Mouse (Mus musculus): ENCODE data around the gene BC034090. TPM values are rescaled to one million over a fixed set of nuclear protein-coding genes. Genes with fewer than 3 reads are reported as not detected.
"Not testable (repeated sequence)": the region's sequence is repeated elsewhere in the genome, so short reads cannot be mapped to it uniquely, and the experiment has no call there.

Gene BC034090
- 1 to 10 TPM; 7.9 to 8.2 TPM for total RNA-seq (2021)
- long read RNA-seq, experiment 1, partial matches to known transcripts: 0 of 4 reads
- long read RNA-seq, experiment 1, other reads (novel, unspliced or antisense): 2 of 4 reads
- long read RNA-seq, experiment 2, full-length matches to known transcripts: 1 of 1 reads
- long read RNA-seq, experiment 2, partial matches to known transcripts: 0 of 1 reads
- long read RNA-seq, experiment 2, other reads (novel, unspliced or antisense): 0 of 1 reads

GRCm38 (mm10) chr1:155243797-155244770, at the start of gene BC034090:
Gene BC034090 (minus strand): TSS chr1:155244444.
- DNase-seq (ENCODE audit: low spot score in 2 of 2): peak in 1 of 2 experiments; percentile 8
- TF ChIP-seq CTCF (conservative IDR thresholded peaks at IDR 0.05): no peak
- Histone ChIP-seq H3K27ac (peak within 1 kb of the TSS; percentile 83), H3K4me3 (peak within 1 kb of the TSS; percentile 54)

GRCm38 (mm10) chr1:155293446-155293845, 49.2 kb upstream of the BC034090 start:
- DNase-seq (ENCODE audit: low spot score in 2 of 2): peak; percentile 68 to 78
- Histone ChIP-seq H3K4me3 (no peak overlapping the region), H3K27ac (no peak overlapping the region)
- TF ChIP-seq CTCF (conservative IDR thresholded peaks at IDR 0.05): peak; percentile 90

- no peak for DNase-seq (ENCODE audit: low spot score in 2 of 2)
- H3K27ac ChIP-seq: no peak overlapping the region
- no peak for TF ChIP-seq CTCF (conservative IDR thresholded peaks at IDR 0.05)
- H3K4me3 ChIP-seq: no peak overlapping the region
Observed at GRCm38 (mm10) chr1:155289411-155289810, 45.2 kb upstream of the BC034090 start.

DNA sequence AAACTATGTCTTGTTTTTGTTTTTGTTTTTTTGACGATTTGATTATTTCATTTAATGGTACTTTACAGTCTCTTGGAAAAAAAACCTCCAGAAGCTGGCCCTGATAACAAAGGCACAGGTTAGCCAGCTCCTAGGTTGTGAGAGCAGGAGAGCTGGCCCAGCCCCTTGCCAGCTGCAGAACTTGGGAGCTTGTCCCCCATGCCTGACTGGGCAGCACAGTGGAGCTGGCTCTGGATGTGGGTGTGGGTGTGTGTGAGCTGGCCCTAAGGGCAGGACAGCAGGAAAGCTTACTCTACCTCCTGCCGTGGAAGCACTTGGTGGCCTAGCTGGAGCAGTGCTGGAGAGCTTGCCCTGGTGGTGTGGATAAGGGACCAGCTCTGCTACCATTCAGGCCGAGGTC, 43.8 kb upstream of the BC034090 start:
- Histone ChIP-seq H3K4me3 (no peak overlapping the region), H3K27ac (no peak overlapping the region)
- TF ChIP-seq CTCF (conservative IDR thresholded peaks at IDR 0.05): no peak
- no peak for DNase-seq (ENCODE audit: low spot score in 2 of 2)

DNA sequence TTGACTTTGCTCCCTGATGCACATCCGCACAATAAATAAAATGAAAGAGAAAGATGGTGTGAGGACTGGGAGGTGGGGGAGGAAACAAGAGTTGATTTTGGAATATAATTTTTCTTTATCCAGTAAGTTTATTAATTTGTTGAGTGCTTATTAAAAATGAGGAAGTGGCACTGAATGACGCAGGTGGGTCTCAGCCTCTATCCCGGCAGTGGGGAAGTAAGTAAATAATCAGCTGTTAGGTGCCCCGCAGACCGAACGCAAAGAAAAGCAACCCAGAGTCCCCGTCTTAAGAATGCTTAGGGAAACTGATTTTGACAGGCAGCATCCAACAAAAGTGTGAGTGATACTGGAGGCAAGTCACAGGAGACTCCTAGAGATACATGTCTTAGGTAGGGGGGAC, 39.6 kb upstream of the BC034090 start:
- no peak overlapping the region for H3K4me3 ChIP-seq
- TF ChIP-seq CTCF (conservative IDR thresholded peaks at IDR 0.05): no peak
- DNase-seq (ENCODE audit: low spot score in 2 of 2): no peak
- H3K27ac ChIP-seq: no peak overlapping the region

GRCm38 (mm10) chr1:155281003-155281793, 37.0 kb upstream of the BC034090 start:
- peak; percentile 76 to 83 for DNase-seq (ENCODE audit: low spot score in 2 of 2)
- Histone ChIP-seq H3K4me3 (no peak overlapping the region), H3K27ac (peak overlapping the region; percentile 71)
- peak; percentile 94 for TF ChIP-seq CTCF (conservative IDR thresholded peaks at IDR 0.05)

DNA sequence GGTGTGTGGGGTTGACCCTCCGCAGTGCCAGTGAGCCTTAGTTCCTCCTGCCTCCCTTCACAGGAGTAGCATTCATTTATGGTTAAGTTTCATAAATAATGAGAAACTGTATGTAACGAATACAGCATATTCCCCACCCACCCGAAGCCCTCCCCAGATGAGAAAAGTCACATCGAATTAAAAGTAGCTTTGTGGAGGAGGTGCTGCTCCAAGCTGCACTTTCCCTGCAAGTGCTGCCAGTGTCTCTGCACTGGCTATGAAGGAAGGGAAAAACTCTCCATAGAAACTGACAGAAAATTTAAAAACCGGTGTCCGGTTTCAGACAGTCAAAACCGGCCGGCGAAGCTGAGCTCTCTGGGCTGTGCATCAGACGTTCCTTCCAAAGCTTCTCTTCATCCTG, 36.1 kb upstream of the BC034090 start:
- DNase-seq (ENCODE audit: low spot score in 2 of 2): no peak
- peak overlapping the region; percentile 71 for H3K27ac ChIP-seq
- no peak overlapping the region for H3K4me3 ChIP-seq
- TF ChIP-seq CTCF (conservative IDR thresholded peaks at IDR 0.05): no peak

- no peak for DNase-seq (ENCODE audit: low spot score in 2 of 2)
- no peak for TF ChIP-seq CTCF (conservative IDR thresholded peaks at IDR 0.05)
- Histone ChIP-seq H3K4me3 (no peak overlapping the region), H3K27ac (no peak overlapping the region)
Observed at GRCm38 (mm10) chr1:155276381-155277033, 32.3 kb upstream of the BC034090 start.

- DNase-seq (ENCODE audit: low spot score in 2 of 2): no peak
- no peak overlapping the region for H3K27ac ChIP-seq
- TF ChIP-seq CTCF (conservative IDR thresholded peaks at IDR 0.05): no peak
- no peak overlapping the region for H3K4me3 ChIP-seq
Observed at GRCm38 (mm10) chr1:155275793-155276192, 31.5 kb upstream of the BC034090 start.

DNA sequence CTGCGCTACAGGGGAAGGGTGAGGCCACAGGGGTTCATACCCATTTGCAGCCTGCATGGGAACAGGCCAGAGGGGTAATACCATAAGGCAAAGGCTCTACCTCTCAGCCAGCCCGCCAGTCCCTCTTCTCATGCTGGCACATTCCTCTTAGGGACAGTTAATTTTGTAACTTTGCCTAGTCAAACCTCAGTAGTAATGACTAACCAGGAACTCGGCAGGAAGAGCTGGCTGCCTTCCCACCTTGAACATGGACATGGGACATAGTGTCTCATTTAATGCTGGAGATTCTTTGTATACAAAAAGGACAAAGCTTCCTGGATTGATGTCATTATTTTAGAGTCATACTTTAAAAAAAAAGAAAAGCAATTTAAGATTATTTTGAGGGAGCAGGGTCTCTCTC, 30.7 kb upstream of the BC034090 start:
- no peak overlapping the region for H3K27ac ChIP-seq
- TF ChIP-seq CTCF (conservative IDR thresholded peaks at IDR 0.05): no peak
- H3K4me3 ChIP-seq: no peak overlapping the region
- DNase-seq (ENCODE audit: low spot score in 2 of 2): no peak

- Histone ChIP-seq H3K4me3 (no peak overlapping the region), H3K27ac (no peak overlapping the region)
- DNase-seq (ENCODE audit: low spot score in 2 of 2): no peak
- TF ChIP-seq CTCF (conservative IDR thresholded peaks at IDR 0.05): no peak
Observed at GRCm38 (mm10) chr1:155272953-155273352, 28.7 kb upstream of the BC034090 start.

- H3K4me3 ChIP-seq; DNase-seq (ENCODE audit: low spot score in 2 of 2); H3K27ac ChIP-seq: not testable (repeated sequence)
Observed at GRCm38 (mm10) chr1:155262496-155262895, 18.3 kb upstream of the BC034090 start.
